Mouse (Mus musculus) neural tube, embryonic 13.5 days (tissue): Measurements from ENCODE around the gene Gm19684. TPM values are rescaled to one million over a fixed set of nuclear protein-coding genes. Genes with fewer than 3 reads are reported as not detected.
"Not testable (repeated sequence)": the region's sequence is repeated elsewhere in the genome, so short reads cannot be mapped to it uniquely, and the experiment has no call there.

Experiments
- ATAC-seq: fragments of 200-750 bp; cut with Nextera tagmentation; 2 replicates; pipeline ENCODE4 v1.8.0; 2017; ENCODE audit warnings: low read depth, mild to moderate bottlenecking, moderate TSS enrichment, moderate library complexity
- H3K27ac ChIP-seq: fragments of 300-500 bp; sonication (generic); replicated peaks from 2 replicates; pipeline ENCODE4 v1.5.1; 2015; ENCODE audit warnings: moderate library complexity, mild to moderate bottlenecking, inconsistent platforms
- H3K27me3 ChIP-seq: fragments of 300-500 bp; sonication (generic); 2 replicates; pipeline ENCODE4 v1.6.1; 2015; ENCODE audit warnings: mild to moderate bottlenecking, inconsistent platforms
- H3K36me3 ChIP-seq: fragments of 300-500 bp; sonication (generic); 2 replicates; pipeline ENCODE4 v1.6.1; 2015; ENCODE audit warnings: mild to moderate bottlenecking, inconsistent platforms
- H3K4me1 ChIP-seq: fragments of 300-500 bp; sonication (generic); replicated peaks from 2 replicates; pipeline ENCODE4 v1.6.1; 2015; ENCODE audit warnings: inconsistent platforms
- H3K4me2 ChIP-seq: fragments of 300-500 bp; sonication (generic); 2 replicates; pipeline ENCODE4 v1.6.1; 2015; ENCODE audit warnings: inconsistent platforms, mild to moderate bottlenecking, moderate library complexity
- H3K4me3 ChIP-seq: fragments of 300-500 bp; sonication (generic); 2 replicates; pipeline ENCODE4 v1.5.1; 2015; ENCODE audit warnings: mild to moderate bottlenecking, inconsistent platforms
- H3K9ac ChIP-seq: fragments of 300-500 bp; sonication (generic); 2 replicates; pipeline ENCODE4 v1.6.1; 2015; ENCODE audit warnings: moderate library complexity, mild to moderate bottlenecking, inconsistent platforms
- H3K9me3 ChIP-seq: fragments of 300-500 bp; sonication (generic); 2 replicates; pipeline ENCODE4 v1.6.1; 2016; ENCODE audit warnings: inconsistent platforms
- WGBS: fragments of 180-500 bp; shearing (Covaris S2); methylation state at CpG from one replicate; pipeline ENCODE4 v1.1.7; 2015; 5-methylcytosine and 5-hydroxymethylcytosine counted together
- polyA plus RNA-seq: library from polyadenylated mRNA; unstranded; fragments of >200 nt; fragmentation: Nextera tagmentation; extraction: Ambion mirVana; gene quantifications from 2 replicates; pipeline ENCODE4 v1.2.1, GENCODE M21; 2015

Gm19684 gene
- polyA plus RNA-seq, result not detected in 2 replicates

GRCm38 (mm10) chr17:36121352-36122020 lies at the start of gene Gm19684:
Gene Gm19684, plus strand, starts transcription at chr17:36121678.
- Histone ChIP-seq H3K27me3 (peaks cover 42% of the 10 kb centered on the region), H3K4me2 (peak within 1 kb of the TSS; percentile 42)
- WGBS, result 5% methylated on average over 8 of the region's 8 CpGs
- not testable (repeated sequence) for H3K4me3 ChIP-seq, H3K4me1 ChIP-seq, H3K27ac ChIP-seq, H3K9ac ChIP-seq, H3K36me3 ChIP-seq, H3K9me3 ChIP-seq
- ATAC-seq, result peak; percentile 43; the same call in 1 of the 2 replicates

GRCm38 (mm10) chr17:36081901-36082300 lies 39.6 kb upstream of the Gm19684 start:
- H3K36me3 ChIP-seq, H3K9ac ChIP-seq, ATAC-seq: not testable (repeated sequence)

GRCm38 (mm10) chr17:36082519-36083232 lies 38.8 kb upstream of the Gm19684 start:
- not testable (repeated sequence) for H3K27ac ChIP-seq, H3K9me3 ChIP-seq, H3K36me3 ChIP-seq, ATAC-seq
- Histone ChIP-seq H3K4me3 (peak overlapping the region; percentile 49), H3K4me1 (peaks cover 14% of the 10 kb centered on the region), H3K9ac (peak overlapping the region; percentile 70; the same call in 1 of the 2 replicates), H3K4me2 (peak overlapping the region; percentile 97), H3K27me3 (peaks cover 37% of the 10 kb centered on the region)
- WGBS, result 37% methylated on average over 6 of the region's 6 CpGs

More at GRCm38 (mm10) chr17:36081901-36082300, 39.6 kb upstream of the Gm19684 start:
- H3K4me3 ChIP-seq, H3K4me2 ChIP-seq, H3K9me3 ChIP-seq, H3K27ac ChIP-seq: not testable (repeated sequence)
- Histone ChIP-seq H3K4me1 (peaks cover 14% of the 10 kb centered on the region), H3K27me3 (peaks cover 37% of the 10 kb centered on the region)

- under 1% methylated on average over 46 of the region's 46 CpGs for WGBS
- peak; percentile 78 for ATAC-seq
- Histone ChIP-seq H3K27ac (no peak overlapping the region), H3K36me3 (no peaks in the 10 kb centered on the region), H3K9me3 (no peaks in the 10 kb centered on the region), H3K9ac (peak overlapping the region; percentile 70), H3K4me3 (peak overlapping the region; percentile 49), H3K27me3 (peaks cover 37% of the 10 kb centered on the region), H3K4me2 (peak overlapping the region; percentile 97), H3K4me1 (peaks cover 14% of the 10 kb centered on the region)
These were observed 38.1 kb upstream of the Gm19684 start for GRCm38 (mm10) chr17:36083266-36083869.

- ATAC-seq, result peak; percentile 59
- WGBS, result 1% methylated on average over 39 of the region's 42 CpGs
These were observed 37.5 kb upstream of the Gm19684 start for GRCm38 (mm10) chr17:36083870-36084451.

GRCm38 (mm10) chr17:36085976-36086375 lies 35.5 kb upstream of the Gm19684 start:
- WGBS, result 70% methylated on average over 1 of the region's 1 CpGs
- H3K27ac ChIP-seq, H3K9ac ChIP-seq, H3K4me2 ChIP-seq, H3K36me3 ChIP-seq, H3K4me3 ChIP-seq, H3K9me3 ChIP-seq, ATAC-seq: not testable (repeated sequence)
- peaks cover 14% of the 10 kb centered on the region for H3K4me1 ChIP-seq
- peaks cover 37% of the 10 kb centered on the region for H3K27me3 ChIP-seq

More at GRCm38 (mm10) chr17:36083870-36084451, 37.5 kb upstream of the Gm19684 start:
- no peaks in the 10 kb centered on the region for H3K9me3 ChIP-seq
- H3K4me1 ChIP-seq, result peaks cover 14% of the 10 kb centered on the region
- H3K36me3 ChIP-seq, result no peaks in the 10 kb centered on the region
- peak overlapping the region; percentile 70 for H3K9ac ChIP-seq
- H3K4me2 ChIP-seq, result peak overlapping the region; percentile 97
- no peak overlapping the region for H3K27ac ChIP-seq
- peaks cover 37% of the 10 kb centered on the region for H3K27me3 ChIP-seq
- peak overlapping the region; percentile 49 for H3K4me3 ChIP-seq

- not testable (repeated sequence) for H3K4me2 ChIP-seq, H3K4me3 ChIP-seq, H3K9me3 ChIP-seq, H3K36me3 ChIP-seq, H3K27me3 ChIP-seq, H3K27ac ChIP-seq, H3K4me1 ChIP-seq, H3K9ac ChIP-seq, ATAC-seq
- no CpG with 5 or more reads among the region's 2 CpGs for WGBS
These were observed 29.5 kb upstream of the Gm19684 start for GRCm38 (mm10) chr17:36091933-36092332.

GRCm38 (mm10) chr17:36092520-36092919 lies 29.0 kb upstream of the Gm19684 start:
- not testable (repeated sequence) for H3K27ac ChIP-seq, H3K4me1 ChIP-seq, H3K9ac ChIP-seq, ATAC-seq, H3K9me3 ChIP-seq, H3K27me3 ChIP-seq, H3K4me3 ChIP-seq, H3K4me2 ChIP-seq, H3K36me3 ChIP-seq

GRCm38 (mm10) chr17:36093936-36094335 lies 27.5 kb upstream of the Gm19684 start:
- H3K4me2 ChIP-seq, result no peak overlapping the region
- no peak overlapping the region for H3K27ac ChIP-seq
- WGBS, result 36% methylated on average over 3 of the region's 3 CpGs
- H3K36me3 ChIP-seq, result no peaks in the 10 kb centered on the region
- no peak for ATAC-seq
- H3K27me3 ChIP-seq, result no peaks in the 10 kb centered on the region
- H3K4me1 ChIP-seq, result no peaks in the 10 kb centered on the region
- H3K9ac ChIP-seq, result no peak overlapping the region
- H3K9me3 ChIP-seq, result no peaks in the 10 kb centered on the region
- H3K4me3 ChIP-seq, result no peak overlapping the region

GRCm38 (mm10) chr17:36099603-36100002 lies 21.9 kb upstream of the Gm19684 start:
- not testable (repeated sequence) for H3K4me1 ChIP-seq, ATAC-seq, H3K9ac ChIP-seq, H3K9me3 ChIP-seq, H3K36me3 ChIP-seq, H3K4me2 ChIP-seq, H3K4me3 ChIP-seq, H3K27me3 ChIP-seq, H3K27ac ChIP-seq
- WGBS, result 49% methylated on average over 2 of the region's 2 CpGs

GRCm38 (mm10) chr17:36102091-36102490 lies 19.4 kb upstream of the Gm19684 start:
- H3K9ac ChIP-seq, H3K4me3 ChIP-seq, H3K4me2 ChIP-seq, H3K36me3 ChIP-seq, H3K27ac ChIP-seq, H3K4me1 ChIP-seq, ATAC-seq, H3K9me3 ChIP-seq, H3K27me3 ChIP-seq: not testable (repeated sequence)
- WGBS, result 82% methylated on average over 12 of the region's 12 CpGs

GRCm38 (mm10) chr17:36110129-36110528 lies 11.3 kb upstream of the Gm19684 start:
- WGBS, result 66% methylated on average over 3 of the region's 3 CpGs
- not testable (repeated sequence) for H3K9me3 ChIP-seq, H3K36me3 ChIP-seq, H3K4me3 ChIP-seq, ATAC-seq, H3K4me2 ChIP-seq, H3K9ac ChIP-seq, H3K27ac ChIP-seq
- Histone ChIP-seq H3K4me1 (peaks cover 13% of the 10 kb centered on the region), H3K27me3 (peaks cover 35% of the 10 kb centered on the region)
